Mouse (Mus musculus) cerebellum, adult 2 months (tissue): ENCODE results near the gene Prex1.

Experiments
- CTCF ChIP-seq: fragments of 200-500 bp; IDR thresholded peaks from 2 replicates; pipeline ENCODE4 v1.5.1; 2011; ENCODE audit warnings: low read depth, mild to moderate bottlenecking, control low read depth, low read length, moderate library complexity, borderline replicate concordance; ENCODE audit not compliant: insufficient read depth
- POLR2A ChIP-seq: fragments of 200-500 bp; IDR thresholded peaks from 2 replicates; pipeline ENCODE4 v1.6.1; 2011; ENCODE audit warnings: low read length, control low read depth, borderline replicate concordance; ENCODE audit not compliant: insufficient read depth

DNA sequence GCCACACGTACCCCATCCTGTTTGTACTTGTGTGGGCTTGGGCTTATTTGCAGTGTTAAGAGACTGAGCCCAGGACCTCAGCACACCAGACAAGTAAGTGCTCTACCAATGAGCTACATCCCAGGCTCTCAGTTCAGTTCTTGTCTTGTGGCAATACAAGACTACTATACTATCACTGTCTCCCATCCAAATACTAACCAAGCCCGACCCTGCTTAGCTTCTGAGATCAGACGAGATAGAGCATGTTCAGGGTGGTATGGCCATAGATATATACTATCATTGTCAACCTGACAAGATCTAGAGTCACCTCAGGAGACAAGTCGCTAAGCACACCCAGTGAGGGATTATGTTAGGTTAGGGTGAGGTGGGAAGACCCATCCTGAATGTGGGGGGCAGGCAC, 58.8 kb downstream of the Prex1 start:
- no peak for TF ChIP-seq CTCF
- no peak for TF ChIP-seq POLR2A
